Mouse (Mus musculus): ENCODE measurements around the gene Cdc37.

The Cdc37 gene

DNA sequence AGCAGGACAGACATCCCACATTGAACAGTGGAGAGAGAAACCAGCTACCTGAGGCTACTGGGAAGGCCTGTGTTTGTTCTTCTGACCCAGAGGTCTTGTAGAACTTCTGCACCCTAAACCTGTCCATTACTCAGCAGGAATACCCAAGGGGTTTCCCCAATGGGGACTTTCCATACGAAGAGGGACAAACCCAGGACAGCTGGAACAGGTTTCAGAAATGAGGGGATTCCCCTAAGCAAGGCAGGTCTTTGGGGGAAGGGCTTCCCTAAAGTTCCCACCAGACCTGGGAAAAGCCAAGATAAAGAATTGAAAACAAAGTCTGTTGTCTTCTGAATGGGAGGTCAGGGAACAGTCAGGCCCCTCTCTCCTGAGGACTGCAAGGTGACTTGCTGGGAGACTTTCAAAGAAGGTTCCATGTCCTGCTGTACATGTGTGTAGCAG is 13.8 kb downstream of the Cdc37 start:
- no peak for DNase-seq (ENCODE audit: low spot score in 2 of 2)

DNA sequence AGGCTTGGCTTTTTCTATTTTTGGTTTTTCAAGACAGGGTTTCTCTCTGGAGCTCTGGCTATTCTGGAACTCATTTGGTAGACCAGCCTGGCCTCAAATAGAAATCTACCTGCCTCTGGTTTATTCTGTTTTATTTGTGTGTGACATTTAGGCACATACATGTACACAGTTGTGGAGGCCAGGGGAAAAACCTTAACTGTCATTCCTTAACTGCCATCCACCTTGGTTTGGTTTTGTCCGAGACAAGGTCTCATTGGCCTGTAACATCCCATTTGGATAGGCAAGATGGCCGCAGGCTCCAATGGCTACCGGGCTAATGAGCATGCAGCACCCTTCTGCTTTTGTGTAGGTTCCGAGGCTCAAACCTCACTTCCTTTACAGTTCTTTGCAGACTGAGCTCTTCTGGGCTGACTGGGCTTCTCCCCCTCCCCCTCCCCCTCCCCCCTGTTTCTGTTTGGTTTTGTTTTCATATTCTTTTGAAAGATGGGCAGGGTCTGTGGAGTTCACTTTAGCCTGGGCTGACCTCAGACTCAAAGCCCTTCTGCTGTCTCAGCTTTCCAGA is 14.4 kb downstream of the Cdc37 start:
- no peak for DNase-seq (ENCODE audit: low spot score in 2 of 2)

GRCm38 (mm10) chr9:21134595-21135328 is 15.0 kb downstream of the Cdc37 start:
- no peak for DNase-seq (ENCODE audit: low spot score in 2 of 2)

DNA sequence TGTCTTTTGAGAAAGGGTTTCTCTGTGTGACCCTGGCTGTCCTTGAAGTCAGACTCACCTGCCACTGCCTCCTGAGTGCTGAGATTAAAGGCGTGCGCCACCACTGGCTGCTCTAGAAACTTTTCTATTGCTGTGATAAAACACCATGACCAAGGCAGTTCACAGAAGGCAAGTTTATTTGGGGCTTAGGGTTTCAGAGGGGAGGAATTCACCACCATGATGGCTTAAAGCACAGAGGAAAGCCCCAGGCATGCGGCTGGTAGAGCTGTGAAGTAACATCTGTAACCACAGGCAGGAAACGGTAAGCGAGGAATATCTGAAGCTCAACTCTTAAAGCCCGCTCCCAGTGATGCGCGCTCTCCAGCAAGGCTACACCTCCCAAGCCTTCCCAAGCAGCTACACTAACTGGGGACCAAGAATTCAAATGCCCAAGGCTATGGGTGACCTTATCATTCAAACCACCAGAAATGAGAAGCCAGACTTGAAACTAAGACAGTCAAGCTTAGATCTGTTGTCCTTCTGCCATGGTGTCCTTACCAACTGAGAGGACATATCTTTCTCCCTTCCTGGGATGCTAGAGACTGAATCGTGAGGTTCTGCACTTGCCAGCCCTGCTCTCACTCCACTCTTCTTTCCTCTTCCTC is 16.6 kb downstream of the Cdc37 start:
- no peak for DNase-seq (ENCODE audit: low spot score in 2 of 2)

DNA sequence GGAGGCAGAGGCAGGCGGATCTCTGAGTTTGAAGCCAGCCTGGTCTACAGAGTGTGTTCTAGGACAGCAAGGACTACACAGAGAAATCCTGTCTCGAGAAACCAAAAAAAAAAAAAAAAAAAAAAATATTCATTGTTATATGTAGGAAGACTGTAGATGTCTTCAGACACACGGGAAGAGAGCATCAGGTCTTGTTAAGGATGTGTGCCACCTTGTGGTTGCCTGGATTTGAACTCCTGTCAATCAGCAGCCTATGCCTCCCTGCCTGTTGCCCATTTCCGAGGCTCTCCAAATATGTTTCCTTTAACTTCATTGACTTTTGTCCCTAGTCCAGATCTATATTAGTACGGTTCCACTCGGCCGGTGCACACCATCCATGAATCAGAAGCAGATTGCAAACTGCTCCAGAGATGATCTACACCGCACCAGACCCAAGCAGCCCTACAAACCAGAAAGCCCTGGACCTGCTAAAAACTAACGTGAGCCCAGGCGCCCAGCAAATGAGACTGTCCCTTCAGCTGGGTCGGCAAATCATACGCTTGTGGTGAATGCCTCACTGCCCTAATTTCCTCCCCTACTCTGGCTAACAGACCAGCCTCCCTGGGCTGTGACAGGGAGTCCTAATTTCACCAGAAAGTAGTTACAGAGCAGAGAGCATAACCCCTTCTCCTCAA is 17.5 kb downstream of the Cdc37 start:
- no peak for DNase-seq (ENCODE audit: low spot score in 2 of 2)

DNA sequence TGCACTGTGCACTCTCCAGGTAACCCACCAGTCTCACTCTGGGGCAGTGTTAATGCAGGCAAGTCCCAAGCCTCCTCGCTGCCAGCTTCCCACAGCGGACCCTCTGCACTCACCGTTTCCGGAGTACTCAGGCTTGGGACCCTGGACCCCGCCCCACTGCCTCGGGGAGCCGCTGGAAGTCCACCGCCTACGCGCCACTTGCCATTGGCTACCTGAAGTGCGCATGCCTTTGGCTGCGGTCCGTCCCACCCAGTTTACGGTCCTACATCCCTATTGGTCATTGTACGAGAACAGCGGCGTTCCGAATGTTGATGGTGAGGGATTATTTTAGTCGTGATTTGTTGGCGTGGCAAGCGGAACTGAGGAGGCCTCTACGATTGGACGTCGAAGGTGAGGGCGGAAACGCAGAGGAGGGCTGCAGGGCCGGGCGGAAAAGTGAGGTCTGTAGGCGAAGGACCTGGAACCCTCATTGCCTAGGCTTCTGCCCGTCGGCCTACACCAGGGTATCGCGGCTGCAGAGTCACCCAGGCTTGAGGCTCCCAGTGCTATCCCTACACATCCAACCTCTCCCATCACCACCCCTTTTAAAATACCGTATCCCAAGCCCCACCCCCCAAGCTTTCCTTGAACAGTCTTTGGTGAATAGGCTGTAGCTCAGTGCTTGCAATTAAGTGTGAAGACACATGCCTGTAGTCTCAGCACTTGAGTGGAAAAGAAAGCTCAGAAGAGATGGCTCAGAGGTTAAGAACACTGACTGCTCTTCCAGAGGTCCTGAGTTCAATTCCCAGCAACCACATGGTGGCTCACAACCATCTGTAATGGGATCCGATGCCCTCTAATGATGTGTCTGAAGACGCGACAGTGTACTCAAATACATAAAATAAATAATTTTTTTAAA is 18.5 kb downstream of the Cdc37 start, which contains the start of gene Tyk2:
Tyk2 (minus strand) TSS at position 185 of the 898 bp plus-strand sequence.
- DNase-seq (ENCODE audit: low spot score in 2 of 2), result peak; percentile 66 to 79

DNA sequence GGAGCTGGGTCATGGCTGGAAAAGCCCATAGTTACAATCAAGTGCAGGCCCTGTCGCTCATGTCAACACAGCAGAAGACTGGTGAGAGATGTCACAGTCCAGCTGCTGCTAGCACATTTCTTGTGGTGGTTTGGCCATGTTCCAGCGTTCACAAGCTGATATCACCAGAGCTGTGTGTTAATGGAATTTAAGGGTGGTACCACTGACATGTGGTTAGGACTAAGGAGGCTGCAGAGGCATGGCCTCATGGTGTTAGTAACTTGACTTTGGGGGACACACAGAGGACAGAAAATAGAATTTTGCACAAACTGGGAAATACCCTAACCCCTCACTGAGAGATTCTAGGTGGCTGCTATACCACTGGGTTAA is 23.5 kb downstream of the Cdc37 start:
- no peak for DNase-seq (ENCODE audit: low spot score in 2 of 2)

GRCm38 (mm10) chr9:21125502-21126258 is 24.1 kb downstream of the Cdc37 start:
- no peak for DNase-seq (ENCODE audit: low spot score in 2 of 2)

- no peak for DNase-seq (ENCODE audit: low spot score in 2 of 2)
Measured at GRCm38 (mm10) chr9:21124837-21125236, 24.9 kb downstream of the Cdc37 start.

DNA sequence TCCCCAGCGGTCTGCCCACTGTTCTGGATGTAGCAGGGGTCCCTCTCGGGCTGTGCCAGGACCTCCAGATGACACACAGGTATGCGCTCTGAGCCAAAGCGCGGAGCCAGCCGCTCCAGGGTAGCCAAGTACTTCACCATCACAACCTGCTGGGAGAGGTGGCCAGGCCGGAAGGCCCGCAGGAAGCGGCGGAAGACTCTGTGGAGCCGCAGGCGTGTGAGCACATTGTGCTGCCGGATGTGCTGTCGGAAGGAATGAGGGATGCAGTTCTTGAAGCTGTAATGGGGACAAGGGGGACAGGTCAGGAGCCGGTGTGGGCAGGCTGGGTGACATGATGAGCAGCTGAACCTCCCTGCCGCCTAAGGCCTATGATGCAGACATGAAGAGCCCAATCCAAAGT is 28.3 kb downstream of the Cdc37 start:
- no peak for DNase-seq (ENCODE audit: low spot score in 2 of 2)

DNA sequence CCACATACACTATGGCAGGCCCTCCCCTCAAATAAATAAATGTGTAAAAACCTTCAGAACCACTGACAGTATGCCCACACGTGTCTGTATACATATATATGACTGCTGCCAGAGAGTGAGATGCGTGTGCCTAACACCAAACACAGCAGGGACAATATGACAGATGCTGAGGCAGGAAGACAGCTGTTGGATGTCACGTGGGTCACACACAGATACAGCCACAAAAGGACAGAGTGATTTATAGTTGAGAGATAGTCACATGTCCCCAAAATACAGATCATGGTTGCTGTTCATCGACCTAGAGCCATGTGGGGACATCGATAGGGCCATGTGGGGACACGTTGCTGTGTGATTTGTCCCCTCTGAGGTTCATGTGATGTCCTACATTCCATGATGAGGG is 32.7 kb downstream of the Cdc37 start:
- no peak for DNase-seq (ENCODE audit: low spot score in 2 of 2)

GRCm38 (mm10) chr9:21115105-21115504 is 34.7 kb downstream of the Cdc37 start:
- no peak for DNase-seq (ENCODE audit: low spot score in 2 of 2)

DNA sequence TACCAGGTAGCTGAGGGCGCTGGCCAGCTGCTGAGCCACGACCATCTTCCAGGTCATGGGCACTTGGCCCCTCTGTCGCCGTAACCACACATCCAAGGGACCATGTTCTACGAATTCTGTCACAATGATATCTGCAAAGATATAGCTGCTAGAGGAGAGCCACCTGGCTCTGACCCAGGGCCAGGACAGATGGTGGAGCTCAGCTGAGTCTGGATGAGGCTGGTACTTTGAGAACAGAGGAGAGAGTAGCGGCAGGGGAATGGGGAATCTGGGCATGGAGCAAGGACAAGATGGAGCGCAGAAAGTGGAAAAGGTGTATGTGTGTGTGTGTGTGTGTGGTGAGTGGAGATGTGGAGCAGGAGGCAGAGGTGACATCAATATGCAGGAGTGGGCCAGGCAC is 35.6 kb downstream of the Cdc37 start:
- DNase-seq (ENCODE audit: low spot score in 2 of 2), result no peak

DNA sequence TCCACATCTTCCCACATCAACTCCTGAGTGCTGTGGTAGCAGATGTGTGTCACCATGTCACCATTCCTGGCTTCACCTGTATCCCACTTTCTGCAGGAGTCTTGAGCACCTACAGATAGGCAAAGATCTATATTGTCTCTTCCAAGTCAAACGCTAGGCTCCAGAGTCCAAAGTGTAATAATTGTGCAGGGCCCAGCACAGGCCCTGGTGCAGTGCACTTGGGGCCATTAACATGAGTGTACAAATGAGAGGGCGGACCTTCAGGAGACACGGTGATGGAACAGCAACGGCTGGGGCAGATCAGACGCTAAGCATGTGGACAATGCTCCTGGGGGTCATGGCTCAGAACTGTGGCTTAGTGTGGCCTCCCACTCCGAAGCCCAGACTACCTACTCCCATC is 36.0 kb downstream of the Cdc37 start:
- no peak for DNase-seq (ENCODE audit: low spot score in 2 of 2)

GRCm38 (mm10) chr9:21107607-21108237 is 42.1 kb downstream of the Cdc37 start:
- DNase-seq (ENCODE audit: low spot score in 2 of 2), result no peak

- no peak for DNase-seq (ENCODE audit: low spot score in 2 of 2)
Measured at GRCm38 (mm10) chr9:21105760-21106564, 43.8 kb downstream of the Cdc37 start.

DNA sequence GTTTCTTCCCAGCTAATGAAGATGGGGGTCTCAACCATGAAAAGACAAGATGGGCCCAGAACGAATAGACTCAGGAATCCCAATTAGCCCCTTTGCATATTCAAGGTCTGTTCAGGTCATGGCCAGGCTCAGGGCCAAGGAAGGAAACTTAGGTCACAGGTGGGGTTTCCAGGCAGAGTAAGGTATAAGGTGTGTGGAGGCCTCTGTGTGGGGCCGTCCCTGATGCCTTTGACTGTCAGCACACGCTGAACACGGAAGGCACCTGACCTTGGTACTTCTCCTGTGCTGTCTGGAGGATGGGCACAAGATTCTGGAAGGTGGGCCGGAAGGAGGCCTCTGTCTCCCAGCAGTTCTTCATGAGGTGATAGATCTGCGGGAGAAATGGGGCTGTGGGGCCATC is 45.0 kb downstream of the Cdc37 start:
- DNase-seq (ENCODE audit: low spot score in 2 of 2), result no peak

DNA sequence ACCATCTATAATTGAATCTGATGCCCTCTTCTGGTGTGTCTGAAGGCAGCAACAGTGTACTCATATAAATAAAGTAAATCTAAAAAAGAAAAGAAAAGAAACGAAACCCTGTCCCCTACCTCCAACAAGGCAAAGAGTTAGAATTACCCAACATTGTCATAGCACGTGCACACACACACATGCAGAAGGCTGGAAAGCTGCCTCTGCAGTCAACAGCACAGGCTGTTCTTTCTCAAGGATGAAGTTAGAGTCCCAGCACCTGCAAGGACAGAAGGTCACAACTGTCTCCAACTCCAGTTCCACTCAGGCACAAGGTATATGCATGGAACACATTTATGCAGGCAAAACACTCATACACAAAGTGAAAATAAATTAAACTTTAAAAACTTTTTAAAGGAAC is 47.7 kb downstream of the Cdc37 start:
- DNase-seq (ENCODE audit: low spot score in 2 of 2), result no peak

DNA sequence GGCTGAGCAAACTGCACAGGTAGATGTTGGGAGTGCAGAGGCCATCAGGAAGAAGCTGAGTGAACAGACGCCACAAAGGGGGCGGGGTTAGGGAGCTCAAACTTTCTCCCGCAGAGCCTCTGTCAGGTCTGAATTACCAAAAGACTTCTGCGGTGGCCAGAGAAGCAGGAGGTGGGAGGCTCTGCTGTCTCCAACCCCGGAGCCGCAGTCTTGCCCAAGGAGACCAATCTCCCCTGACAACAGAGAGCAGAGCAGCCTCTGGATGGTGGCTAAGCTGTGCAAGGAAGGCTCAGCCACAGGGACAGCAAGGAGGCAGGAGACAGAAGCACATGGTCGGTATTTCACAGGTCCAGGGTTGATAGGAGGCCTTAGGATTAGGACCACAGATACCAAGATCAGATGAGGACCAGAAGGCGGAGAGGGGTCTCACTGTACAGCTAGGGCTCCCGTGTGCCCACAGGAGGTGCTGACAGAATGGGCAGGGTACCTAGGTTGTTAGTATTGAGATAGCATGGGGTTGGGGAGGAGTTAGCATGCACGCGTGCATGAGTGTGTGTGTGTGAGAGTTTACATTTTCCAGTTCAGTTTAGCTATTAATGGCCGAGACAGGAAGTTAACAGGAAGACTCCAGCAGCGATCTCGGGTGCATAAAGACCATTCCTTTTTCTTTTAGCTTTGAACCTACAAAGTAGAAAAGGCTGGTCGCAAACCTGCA is 49.2 kb downstream of the Cdc37 start:
- DNase-seq (ENCODE audit: low spot score in 2 of 2), result no peak
